Mouse (Mus musculus): Measurements from ENCODE around the gene Cab39. TPM values are rescaled to one million over a fixed set of nuclear protein-coding genes. Genes with fewer than 3 reads are reported as not detected.

The Cab39 gene
- polyA plus RNA-seq, 1 experiment from 2014 or later, result 75.3 TPM

DNA sequence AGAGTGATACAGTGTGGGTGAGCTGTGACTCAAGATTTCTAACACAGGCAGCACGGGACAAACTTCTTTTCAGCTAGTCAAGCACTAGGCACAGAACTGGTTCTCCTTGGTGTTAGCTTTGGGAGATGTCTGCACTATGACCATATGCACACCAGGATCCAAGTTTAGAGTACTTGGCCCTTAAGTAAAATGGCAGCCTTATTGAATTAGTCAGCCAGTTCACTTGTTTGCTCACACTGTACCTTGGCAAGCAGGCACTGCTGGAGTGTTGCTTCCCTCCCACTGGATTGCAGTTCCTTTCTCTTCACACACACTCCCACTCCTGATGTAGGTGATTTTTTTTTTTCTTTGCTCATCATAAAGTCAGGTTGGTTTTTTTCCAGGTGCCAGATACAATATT is 35.8 kb downstream of the Cab39 start:
- ATAC-seq (ENCODE audit: low FRiP score), result no peak
- Histone ChIP-seq H3K27ac (no peak overlapping the region), H3K4me1 (no peaks in the 10 kb centered on the region), H3K4me2 (replicated peaks) (no peak overlapping the region), H3K36me3 (peaks cover 7% of the 10 kb centered on the region; the same call in 1 of the 2 replicates), H3K9ac (no peak overlapping the region), H3K4me3 (no peak overlapping the region), H3K9me3 (replicated peaks) (no peaks in the 10 kb centered on the region), H3K27me3 (no peaks in the 10 kb centered on the region)
- WGBS, result 80% methylated on average over 1 of the region's 1 CpGs

DNA sequence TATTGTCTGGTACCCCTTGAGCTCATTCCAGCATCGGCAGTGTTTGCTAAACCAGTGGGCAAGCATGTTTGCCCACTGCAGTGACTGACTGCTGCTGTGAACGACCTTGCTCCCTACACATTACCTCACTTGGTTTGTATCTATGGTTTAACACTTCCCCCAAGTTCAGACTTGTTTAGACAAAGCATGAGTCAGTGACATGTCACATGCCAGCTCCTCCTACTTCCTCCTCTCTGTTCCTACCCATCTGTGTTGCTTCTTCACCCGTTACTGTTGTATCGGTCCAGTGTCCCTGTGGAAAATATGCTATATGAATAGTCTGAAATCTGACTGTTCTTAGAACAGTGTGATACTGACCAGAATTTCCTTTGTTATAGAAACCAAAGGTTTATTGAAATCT is 44.8 kb downstream of the Cab39 start:
- peaks cover 10% of the 10 kb centered on the region; the same call in 1 of the 2 replicates for H3K36me3 ChIP-seq

DNA sequence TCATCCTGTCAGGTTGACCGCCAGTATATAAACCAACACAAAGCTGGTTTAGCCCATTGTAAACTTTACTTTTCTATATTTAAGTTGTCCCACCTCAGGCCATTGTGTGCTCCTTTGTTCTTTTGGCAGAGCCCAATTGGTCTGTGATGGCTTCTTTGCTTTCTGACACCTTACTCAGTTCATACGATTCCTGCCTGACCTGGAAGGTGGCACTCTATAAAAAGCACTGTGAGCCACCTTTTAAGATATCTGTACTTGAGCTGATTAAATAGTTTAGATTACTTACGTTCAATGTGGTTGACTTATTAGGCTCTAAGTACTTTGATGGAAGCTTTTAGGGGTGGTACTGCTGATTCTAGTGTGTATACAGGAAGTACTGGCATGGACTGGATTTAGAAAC is 46.1 kb downstream of the Cab39 start:
- WGBS, result 91% methylated on average over 3 of the region's 3 CpGs
- ATAC-seq (ENCODE audit: low FRiP score), result no peak
- Histone ChIP-seq H3K27ac (no peak overlapping the region), H3K4me1 (no peaks in the 10 kb centered on the region), H3K4me3 (no peak overlapping the region), H3K9ac (no peak overlapping the region), H3K27me3 (no peaks in the 10 kb centered on the region), H3K36me3 (peaks cover 18% of the 10 kb centered on the region), H3K4me2 (replicated peaks) (no peak overlapping the region), H3K9me3 (replicated peaks) (no peaks in the 10 kb centered on the region)

More for the DNA sequence above, 44.8 kb downstream of the Cab39 start:
- Histone ChIP-seq H3K27me3 (no peaks in the 10 kb centered on the region), H3K4me1 (no peaks in the 10 kb centered on the region), H3K4me2 (replicated peaks) (no peak overlapping the region), H3K4me3 (no peak overlapping the region), H3K9me3 (replicated peaks) (no peaks in the 10 kb centered on the region), H3K27ac (no peak overlapping the region), H3K9ac (no peak overlapping the region)
- WGBS, result 74% methylated on average over 4 of the region's 4 CpGs
- ATAC-seq (ENCODE audit: low FRiP score), result no peak

DNA sequence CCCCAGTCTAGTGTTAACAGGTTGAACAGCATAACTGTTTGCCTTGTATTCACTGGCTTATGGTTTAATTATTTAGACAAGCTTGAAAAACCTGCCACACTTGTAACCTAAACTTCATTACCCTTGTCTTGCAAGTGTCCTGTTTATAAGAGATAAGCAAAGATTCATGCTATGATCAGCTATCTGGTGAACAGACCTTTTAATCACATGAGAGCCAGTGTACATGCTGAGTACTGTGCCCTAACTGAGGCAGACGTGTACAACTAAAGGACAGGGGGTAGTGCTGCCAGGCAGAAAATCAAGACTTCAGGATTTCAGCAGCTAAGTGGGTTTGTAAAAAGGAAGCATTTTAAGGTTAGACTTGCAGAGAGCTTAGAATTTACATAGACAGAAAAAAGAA is 46.5 kb downstream of the Cab39 start:
- no peak for ATAC-seq (ENCODE audit: low FRiP score)
- Histone ChIP-seq H3K4me1 (no peaks in the 10 kb centered on the region), H3K9ac (no peak overlapping the region), H3K27me3 (no peaks in the 10 kb centered on the region), H3K4me2 (replicated peaks) (no peak overlapping the region), H3K36me3 (peaks cover 18% of the 10 kb centered on the region), H3K4me3 (no peak overlapping the region), H3K9me3 (replicated peaks) (no peaks in the 10 kb centered on the region), H3K27ac (no peak overlapping the region)
- WGBS, result 93% methylated on average over 1 of the region's 1 CpGs

DNA sequence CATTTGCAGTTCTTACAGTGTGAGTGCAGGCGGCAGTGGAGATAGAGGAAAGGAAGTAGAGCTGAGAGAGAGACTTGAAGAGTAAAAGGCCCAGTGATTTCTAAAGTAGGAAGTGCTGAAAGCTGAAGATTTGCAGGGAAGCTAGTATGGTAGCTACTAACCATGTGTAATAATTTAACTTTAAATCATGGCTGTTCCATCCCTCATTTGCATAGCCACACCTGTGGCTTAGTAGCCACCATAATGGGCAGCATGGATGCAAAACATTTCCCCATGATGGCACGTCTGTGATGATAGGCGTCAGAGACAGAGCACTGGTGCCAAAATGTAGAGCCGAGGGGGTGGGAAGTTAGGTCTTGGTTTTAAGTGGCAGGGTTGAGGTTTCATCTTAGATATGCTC is 47.2 kb downstream of the Cab39 start:
- ATAC-seq (ENCODE audit: low FRiP score), result no peak
- 87% methylated on average over 4 of the region's 4 CpGs for WGBS
- H3K36me3 ChIP-seq, result peaks cover 22% of the 10 kb centered on the region
- H3K4me1 ChIP-seq, result no peaks in the 10 kb centered on the region
- no peaks in the 10 kb centered on the region for H3K27me3 ChIP-seq
- H3K4me3 ChIP-seq, result no peak overlapping the region
- no peaks in the 10 kb centered on the region for H3K9me3 ChIP-seq (replicated peaks)
- no peak overlapping the region for H3K4me2 ChIP-seq (replicated peaks)
- no peak overlapping the region for H3K27ac ChIP-seq
- H3K9ac ChIP-seq, result no peak overlapping the region

DNA sequence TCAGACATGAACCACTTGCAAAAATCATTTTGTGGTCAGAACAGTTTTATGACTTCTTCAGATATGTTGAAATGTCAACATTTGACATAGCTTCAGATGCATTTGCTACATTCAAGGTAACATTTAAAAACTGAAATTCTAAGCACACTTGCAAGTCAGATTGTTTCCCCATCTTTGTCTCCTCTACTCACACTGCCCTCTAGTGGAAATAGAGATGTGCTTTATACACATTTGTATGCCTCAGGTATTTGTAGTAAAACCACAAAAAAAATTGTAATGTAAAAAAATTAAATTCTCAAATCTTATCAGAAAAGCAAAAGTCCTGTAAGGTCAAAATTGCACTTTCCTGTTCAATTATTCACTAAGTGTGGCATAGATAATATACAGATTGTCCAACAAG is 49.0 kb downstream of the Cab39 start:
- Histone ChIP-seq H3K9me3 (replicated peaks) (no peaks in the 10 kb centered on the region), H3K27ac (no peak overlapping the region), H3K4me2 (replicated peaks) (no peak overlapping the region), H3K4me3 (no peak overlapping the region), H3K4me1 (no peaks in the 10 kb centered on the region), H3K36me3 (peaks cover 25% of the 10 kb centered on the region), H3K9ac (no peak overlapping the region), H3K27me3 (no peaks in the 10 kb centered on the region)
- ATAC-seq (ENCODE audit: low FRiP score), result no peak

DNA sequence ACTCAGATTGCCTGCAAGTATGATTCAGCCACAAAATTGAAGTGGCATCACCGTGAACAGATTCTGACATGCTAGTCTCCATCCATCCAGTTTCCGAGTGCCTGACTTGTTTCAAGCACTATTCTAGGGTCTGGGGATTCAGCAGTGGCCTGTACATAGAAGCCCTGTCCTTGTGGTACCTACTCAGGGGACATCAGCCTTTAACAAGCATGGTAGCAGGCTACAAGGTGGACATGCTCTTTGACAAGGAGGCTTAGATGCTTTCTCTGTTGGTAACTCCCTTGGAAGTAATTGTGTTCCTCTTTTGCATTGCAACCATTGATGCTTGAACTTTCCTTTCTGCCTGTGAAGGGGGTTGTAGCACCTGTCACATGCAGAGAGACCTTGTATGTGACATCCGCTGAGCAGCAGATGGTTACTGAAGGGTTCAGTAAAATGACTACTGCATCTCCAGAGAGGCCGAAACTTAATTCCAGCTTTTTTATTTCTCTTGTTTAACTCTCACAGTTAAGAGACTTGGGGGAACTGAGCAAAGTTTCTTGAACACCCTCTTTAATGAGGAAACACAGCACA is 50.1 kb downstream of the Cab39 start:
- Histone ChIP-seq H3K27ac (no peak overlapping the region), H3K36me3 (peaks cover 28% of the 10 kb centered on the region), H3K27me3 (no peaks in the 10 kb centered on the region), H3K4me2 (replicated peaks) (no peak overlapping the region), H3K9me3 (replicated peaks) (no peaks in the 10 kb centered on the region), H3K9ac (no peak overlapping the region), H3K4me1 (no peaks in the 10 kb centered on the region), H3K4me3 (no peak overlapping the region)
- WGBS, result 97% methylated on average over 4 of the region's 4 CpGs
- no peak for ATAC-seq (ENCODE audit: low FRiP score)

DNA sequence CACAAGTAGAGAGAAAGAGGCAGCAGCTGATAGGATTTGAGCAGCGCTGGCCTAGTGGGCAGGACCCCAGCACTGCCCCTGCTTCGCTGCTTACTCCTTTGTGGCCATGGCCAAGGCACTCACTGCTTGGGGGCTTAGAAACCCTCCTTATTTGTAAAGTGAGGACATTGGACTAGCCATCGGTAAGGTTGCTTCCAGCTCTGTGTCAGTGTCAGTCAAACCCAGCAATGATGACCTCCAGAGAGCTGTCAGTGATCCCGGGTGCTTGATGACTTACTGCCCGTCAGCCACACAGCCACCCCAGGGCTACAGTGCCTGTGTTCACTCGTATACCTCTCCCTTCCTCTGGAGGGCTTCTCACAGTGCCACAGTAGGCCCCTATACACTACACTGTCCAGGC is 51.7 kb downstream of the Cab39 start:
- Histone ChIP-seq H3K27ac (no peak overlapping the region), H3K9me3 (replicated peaks) (no peaks in the 10 kb centered on the region), H3K4me3 (no peak overlapping the region), H3K4me2 (replicated peaks) (no peak overlapping the region), H3K9ac (no peak overlapping the region), H3K36me3 (peaks cover 40% of the 10 kb centered on the region), H3K4me1 (no peaks in the 10 kb centered on the region), H3K27me3 (no peaks in the 10 kb centered on the region)
- 72% methylated on average over 6 of the region's 6 CpGs for WGBS
- ATAC-seq (ENCODE audit: low FRiP score), result no peak

DNA sequence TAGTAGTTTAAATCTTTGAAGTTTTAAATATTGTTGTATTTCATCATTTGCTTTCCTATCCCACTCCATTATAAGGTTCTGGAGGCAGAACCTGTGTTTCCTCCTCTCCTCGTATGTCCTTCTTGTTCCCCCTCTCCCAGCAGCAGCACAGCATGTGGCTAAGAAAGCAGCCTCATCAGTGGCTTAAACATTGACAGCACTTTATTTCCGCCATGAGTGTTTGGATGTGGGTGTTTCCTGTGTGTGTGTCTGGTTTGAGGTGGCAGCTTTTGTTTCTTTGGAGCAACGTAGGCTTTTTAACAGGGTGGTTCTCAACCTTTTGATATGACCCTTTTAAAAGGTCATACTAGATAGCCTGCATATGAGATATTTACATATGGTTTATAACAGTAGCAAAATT is 52.2 kb downstream of the Cab39 start:
- Histone ChIP-seq H3K4me2 (replicated peaks) (no peak overlapping the region), H3K27me3 (no peaks in the 10 kb centered on the region), H3K9ac (no peak overlapping the region), H3K4me3 (no peak overlapping the region), H3K27ac (no peak overlapping the region), H3K9me3 (replicated peaks) (no peaks in the 10 kb centered on the region), H3K4me1 (no peaks in the 10 kb centered on the region), H3K36me3 (peaks cover 42% of the 10 kb centered on the region)
- no peak for ATAC-seq (ENCODE audit: low FRiP score)
- 62% methylated on average over 3 of the region's 3 CpGs for WGBS

DNA sequence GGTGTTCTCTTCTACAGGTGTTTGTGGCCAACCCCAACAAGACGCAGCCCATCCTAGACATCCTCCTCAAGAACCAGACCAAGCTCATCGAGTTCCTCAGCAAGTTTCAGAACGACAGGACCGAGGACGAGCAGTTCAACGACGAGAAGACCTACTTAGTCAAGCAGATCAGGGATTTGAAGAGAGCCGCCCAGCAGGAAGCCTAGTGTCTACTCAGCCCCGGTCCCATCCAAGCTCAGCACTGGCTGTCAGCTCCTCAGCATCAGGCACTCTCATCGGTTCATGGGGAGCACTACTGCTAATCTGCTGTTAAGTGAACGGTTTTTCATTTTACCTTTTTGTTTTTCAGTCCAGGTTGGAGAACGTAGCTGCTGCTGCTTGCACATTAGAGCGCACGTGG is 55.8 kb downstream of the Cab39 start:
- no peak overlapping the region for H3K9ac ChIP-seq
- no peaks in the 10 kb centered on the region for H3K27me3 ChIP-seq
- ATAC-seq (ENCODE audit: low FRiP score), result no peak
- no peaks in the 10 kb centered on the region for H3K9me3 ChIP-seq (replicated peaks)
- no peak overlapping the region for H3K4me3 ChIP-seq
- no peaks in the 10 kb centered on the region; the same call in 1 of the 2 replicates for H3K4me1 ChIP-seq
- 89% methylated on average over 14 of the region's 14 CpGs for WGBS
- H3K36me3 ChIP-seq, result peaks cover 44% of the 10 kb centered on the region
- H3K4me2 ChIP-seq (replicated peaks), result no peak overlapping the region
- no peak overlapping the region for H3K27ac ChIP-seq

DNA sequence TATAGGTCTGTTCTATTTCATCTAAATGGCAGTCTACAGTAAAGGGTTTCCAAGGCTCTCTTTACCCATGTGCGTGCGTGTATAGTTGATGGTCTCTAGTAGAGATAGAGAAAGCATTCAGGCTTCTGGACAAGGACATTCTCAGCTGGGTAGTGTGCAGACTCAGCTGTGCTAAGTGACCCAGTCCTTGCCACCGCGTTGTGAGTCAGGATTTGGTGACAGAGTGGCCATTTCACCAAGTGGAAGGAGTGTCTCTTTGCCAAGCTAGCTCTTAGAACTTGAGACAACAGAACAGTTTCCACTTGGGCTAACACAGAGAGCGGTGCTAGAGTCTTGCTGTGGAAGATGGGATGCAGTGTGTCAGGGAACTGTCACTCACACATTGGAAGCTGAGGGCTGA is 57.6 kb downstream of the Cab39 start:
- Histone ChIP-seq H3K27ac (no peak overlapping the region), H3K4me3 (no peak overlapping the region), H3K36me3 (peaks cover 40% of the 10 kb centered on the region), H3K4me2 (replicated peaks) (no peak overlapping the region), H3K9me3 (replicated peaks) (no peaks in the 10 kb centered on the region), H3K9ac (no peak overlapping the region), H3K27me3 (no peaks in the 10 kb centered on the region), H3K4me1 (no peaks in the 10 kb centered on the region; the same call in 1 of the 2 replicates)
- WGBS, result 92% methylated on average over 5 of the region's 5 CpGs
- ATAC-seq (ENCODE audit: low FRiP score), result no peak

DNA sequence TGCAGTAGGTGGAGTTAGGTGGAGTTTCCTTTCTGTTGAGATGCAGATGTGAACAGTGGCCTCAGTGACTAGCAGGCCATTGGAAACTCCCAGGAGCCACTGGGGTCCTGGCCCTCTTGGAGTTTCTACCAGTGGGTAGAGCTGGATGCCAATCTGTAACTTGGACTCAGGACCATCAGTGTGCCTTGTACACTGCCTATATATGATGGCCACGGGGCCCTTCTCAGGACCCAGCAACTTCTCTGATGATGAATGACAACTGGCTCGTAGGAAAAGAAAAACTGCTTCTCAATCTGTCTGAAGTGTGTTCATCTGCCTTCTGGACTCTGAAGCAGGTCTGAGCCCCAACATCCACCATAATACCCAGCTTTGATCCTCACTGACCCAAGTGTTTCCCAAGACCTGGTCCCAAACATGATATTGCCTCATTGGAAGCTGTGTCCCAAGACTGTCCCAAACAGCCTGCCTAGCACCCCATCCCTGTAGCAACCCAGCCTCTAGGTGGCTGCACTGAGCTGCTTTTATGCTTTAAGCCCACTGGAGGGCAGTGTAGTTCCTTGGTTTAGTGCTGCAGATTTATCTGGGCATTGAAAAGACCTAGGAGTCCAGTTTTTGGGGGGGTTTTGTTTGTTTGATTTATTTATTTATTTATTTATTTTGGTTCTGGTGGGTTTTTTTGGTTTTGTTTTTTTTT is 59.9 kb downstream of the Cab39 start:
- no peak overlapping the region for H3K27ac ChIP-seq
- no peak overlapping the region for H3K9ac ChIP-seq
- 74% methylated on average over 2 of the region's 2 CpGs for whole genome bisulfite sequencing
- no peak overlapping the region for H3K4me3 ChIP-seq
- peak; percentile 74 for ATAC-seq (ENCODE audit: low FRiP score)
- H3K36me3 ChIP-seq, result peaks cover 29% of the 10 kb centered on the region
- no peaks in the 10 kb centered on the region for H3K27me3 ChIP-seq
- no peaks in the 10 kb centered on the region for H3K9me3 ChIP-seq (replicated peaks)
- H3K4me2 ChIP-seq (replicated peaks), result no peak overlapping the region
- no peaks in the 10 kb centered on the region; the same call in 1 of the 2 replicates for H3K4me1 ChIP-seq

DNA sequence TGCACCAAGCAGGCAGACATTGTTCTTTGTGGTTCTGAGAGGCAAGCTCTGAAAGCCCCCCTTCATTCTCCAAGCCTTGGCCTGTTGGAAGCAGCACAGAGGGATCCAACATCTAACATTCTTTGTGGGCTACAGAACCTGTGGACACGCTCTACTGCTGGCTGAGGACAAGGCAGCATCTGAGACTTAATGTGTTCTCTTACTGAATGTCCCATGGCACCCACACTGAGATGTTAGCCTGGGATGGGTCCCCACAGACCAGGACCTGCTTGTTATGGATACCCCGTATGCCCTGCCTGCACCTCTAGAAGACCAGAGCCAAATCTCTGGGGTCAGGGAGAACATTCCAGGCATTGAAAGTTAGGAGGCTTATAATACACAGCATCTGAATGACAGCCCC is 60.6 kb downstream of the Cab39 start:
- no peak overlapping the region for H3K27ac ChIP-seq
- WGBS, result 87% methylated on average over 2 of the region's 2 CpGs
- H3K27me3 ChIP-seq, result no peaks in the 10 kb centered on the region
- no peaks in the 10 kb centered on the region; the same call in 1 of the 2 replicates for H3K4me1 ChIP-seq
- ATAC-seq (ENCODE audit: low FRiP score), result peak; percentile 24; the same call in 1 of the 2 replicates
- H3K36me3 ChIP-seq, result peaks cover 22% of the 10 kb centered on the region
- no peak overlapping the region for H3K4me2 ChIP-seq (replicated peaks)
- no peak overlapping the region for H3K9ac ChIP-seq
- H3K4me3 ChIP-seq, result no peak overlapping the region
- H3K9me3 ChIP-seq (replicated peaks), result no peaks in the 10 kb centered on the region

Measured in hindbrain, embryonic 12.5 days (tissue).